Mouse (Mus musculus) spleen, postnatal 4 days (tissue): ENCODE measurements at regions not wholly inside any gene's neighbourhood (a gene's known extent, or its start where the extent isn't known, plus 50 kb on each side); places are given as distances from the start of the nearest gene placed in this dataset.

Experiments used
- DNase-seq, 2 experiments: peaks; one replicate each; pipeline ENCODE4 v3.0.0; 2022; ENCODE audit warnings: low spot score in 2 of 2

DNA sequence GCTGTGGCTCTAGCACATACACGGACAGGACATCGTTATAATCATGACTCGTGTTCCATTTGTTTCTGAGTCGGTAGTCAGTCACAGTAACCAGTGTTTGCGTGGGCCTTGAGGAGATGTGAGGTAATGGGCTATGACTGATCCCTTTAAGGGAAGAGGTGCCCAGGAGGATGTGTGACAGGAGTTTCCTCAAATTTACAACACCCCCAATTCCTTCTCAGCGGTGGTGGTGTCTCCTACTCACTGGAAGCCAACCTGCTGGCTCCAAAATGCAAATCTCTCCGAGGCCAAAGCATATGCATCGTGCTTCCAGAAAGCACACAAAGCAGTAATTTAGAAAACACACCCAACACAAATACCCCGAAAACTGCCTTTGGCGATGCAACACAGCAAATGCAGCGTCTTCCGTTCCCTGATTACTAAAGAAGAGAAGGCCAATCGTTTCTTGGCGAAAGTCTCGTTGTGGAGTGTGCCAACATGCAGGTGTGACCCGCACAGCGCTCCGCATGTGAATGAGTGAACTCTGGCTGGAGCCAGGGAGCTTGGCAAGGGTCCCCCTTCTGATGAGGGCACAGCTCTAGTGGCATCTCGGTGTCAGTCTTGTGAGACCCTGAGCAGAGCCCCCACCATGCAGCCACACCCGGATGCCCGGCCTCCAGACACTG lies 151.5 kb upstream of the Kazn start:
- DNase-seq, result no peak

DNA sequence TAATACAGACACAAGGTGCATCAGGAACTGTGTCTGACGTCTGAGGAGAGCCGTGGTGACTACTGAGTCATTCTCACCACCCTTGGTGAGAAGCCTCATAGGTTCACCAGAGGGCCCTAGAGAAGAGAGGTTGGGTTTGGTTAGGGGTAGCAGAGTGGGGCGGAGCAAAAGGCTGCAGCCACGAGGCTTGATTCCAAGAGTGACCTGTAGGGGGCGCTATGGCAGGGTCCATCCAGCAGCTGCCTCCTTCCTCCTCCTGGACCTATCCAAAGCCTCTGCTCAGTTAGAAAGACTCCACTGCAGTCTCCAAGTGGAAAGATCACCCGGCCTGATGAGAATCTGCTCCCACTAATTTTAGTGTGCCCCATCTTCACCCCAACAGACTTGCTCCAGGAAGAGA lies 149.3 kb upstream of the Kazn start:
- no peak for DNase-seq

DNA sequence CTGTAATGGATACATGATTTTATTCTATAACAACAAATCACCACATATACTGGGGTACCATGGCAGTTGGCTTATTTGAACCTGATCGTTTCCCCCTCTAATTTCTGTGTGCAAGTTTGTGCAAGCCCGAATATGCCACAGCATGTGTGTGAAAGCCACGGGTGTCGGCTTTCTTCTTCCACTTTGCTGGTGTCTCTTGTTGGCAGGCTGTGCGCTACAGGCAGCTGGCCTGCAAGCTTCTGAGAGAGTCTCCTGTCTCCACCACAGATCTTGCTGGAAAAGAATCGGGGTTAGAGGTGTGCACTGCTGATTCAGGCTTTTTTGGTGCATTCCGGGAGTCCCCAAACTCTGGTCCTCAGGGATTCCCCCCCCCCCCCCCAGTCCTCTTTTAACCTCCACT lies 142.0 kb upstream of the Kazn start:
- DNase-seq, result no peak

DNA sequence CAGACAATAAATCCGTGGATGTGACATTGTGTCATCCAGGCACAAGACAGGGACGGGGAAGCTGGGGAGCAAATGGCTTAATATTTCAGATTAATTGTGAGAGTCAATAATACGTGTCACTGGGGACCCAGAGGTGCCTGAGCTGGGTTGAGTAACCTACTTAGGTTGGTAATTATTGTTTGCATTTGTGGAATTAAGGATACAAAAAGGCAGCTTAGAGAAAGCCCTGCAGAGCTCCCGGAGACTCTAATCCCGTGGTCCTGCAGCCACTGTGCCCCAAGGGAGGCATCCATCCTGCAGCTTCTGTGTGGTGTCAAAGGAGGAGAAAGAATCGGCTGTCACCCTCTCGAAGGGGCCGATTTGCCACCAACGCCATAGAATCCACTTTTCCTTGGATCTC lies 139.3 kb upstream of the Kazn start:
- DNase-seq, result no peak

DNA sequence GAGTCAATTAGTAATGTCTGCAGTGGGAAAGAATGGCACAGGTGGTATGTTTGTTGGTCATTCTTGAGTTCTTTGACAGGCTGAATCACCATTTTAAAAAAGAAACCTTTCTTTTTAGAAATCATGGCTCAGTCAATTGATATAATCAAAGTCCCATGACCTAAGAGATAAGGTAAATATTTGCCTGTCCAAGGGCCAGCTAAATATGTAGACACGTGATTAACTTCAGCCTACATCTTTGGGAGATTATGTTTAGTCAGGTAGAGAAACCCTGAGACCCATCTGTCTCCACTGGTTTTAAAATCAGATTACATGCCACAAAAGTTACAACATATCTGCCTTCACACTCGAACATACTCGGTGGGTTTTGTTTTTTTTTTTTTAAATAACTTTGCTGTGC lies 128.6 kb upstream of the Kazn start:
- DNase-seq, result no peak

- DNase-seq, result no peak
These were observed 122.9 kb upstream of the Kazn start for GRCm38 (mm10) chr4:142362071-142362470.

DNA sequence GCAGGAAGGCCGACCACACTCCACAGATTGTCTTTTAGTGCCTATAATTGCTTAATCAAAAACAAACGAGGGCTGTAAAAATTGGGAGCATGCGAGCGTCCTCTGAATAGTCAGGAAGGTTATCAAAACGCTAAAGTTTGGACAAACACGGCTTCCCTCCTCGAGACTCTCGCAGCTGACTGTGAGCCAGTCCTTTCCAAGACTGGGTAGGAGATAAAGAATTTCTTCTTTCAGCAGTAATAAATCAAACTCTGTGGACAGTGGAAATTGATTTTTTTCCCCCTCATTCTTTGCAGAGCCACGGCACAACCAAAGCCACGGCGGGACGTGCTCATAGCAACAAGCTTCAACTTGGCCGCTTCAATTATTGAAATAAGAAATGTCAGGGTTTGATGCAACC lies 119.7 kb upstream of the Kazn start:
- no peak for DNase-seq

DNA sequence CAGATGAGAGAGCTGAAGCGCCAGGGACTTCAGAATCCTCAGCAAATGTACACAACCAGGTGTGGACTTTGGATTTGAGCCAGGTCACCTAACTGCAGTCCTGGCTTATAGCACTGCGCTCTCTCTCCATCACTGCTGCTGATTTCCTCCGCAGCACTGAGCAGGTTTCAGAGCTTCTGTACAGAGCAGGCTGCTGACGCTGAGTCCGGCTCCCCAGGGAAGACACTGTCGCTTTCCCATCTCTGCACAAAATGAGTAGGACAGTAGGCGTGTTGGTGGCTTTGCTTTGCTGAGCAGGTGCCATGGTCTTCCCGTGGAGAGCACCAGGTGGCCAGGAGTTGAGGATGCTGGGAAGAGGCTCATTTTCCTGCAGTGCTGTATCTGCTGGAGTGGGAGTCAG lies 116.2 kb upstream of the Kazn start:
- no peak for DNase-seq

DNA sequence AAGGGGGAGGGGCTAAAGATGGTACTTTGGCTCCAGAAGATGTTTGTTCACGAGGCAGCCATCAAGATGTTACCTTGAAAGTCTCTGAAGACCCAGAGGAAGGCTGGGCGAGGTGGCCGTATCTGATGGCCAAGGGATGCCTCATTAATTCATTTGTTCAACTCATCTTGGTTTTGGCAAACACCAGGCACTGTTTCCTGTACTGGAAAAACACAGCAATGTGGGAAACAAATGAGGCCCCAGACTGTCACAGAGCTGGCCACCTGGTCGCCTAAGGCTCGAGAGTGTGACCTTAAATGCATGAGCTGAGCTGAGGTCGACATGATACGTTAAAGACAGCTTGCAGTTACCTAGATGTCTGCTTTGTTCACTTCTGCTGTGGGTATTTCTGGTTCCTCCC lies 114.3 kb upstream of the Kazn start:
- DNase-seq, result no peak

- DNase-seq, result no peak
These were observed 112.6 kb upstream of the Kazn start for GRCm38 (mm10) chr4:142351831-142352230.

GRCm38 (mm10) chr4:142350986-142351385 lies 111.8 kb upstream of the Kazn start:
- no peak for DNase-seq

DNA sequence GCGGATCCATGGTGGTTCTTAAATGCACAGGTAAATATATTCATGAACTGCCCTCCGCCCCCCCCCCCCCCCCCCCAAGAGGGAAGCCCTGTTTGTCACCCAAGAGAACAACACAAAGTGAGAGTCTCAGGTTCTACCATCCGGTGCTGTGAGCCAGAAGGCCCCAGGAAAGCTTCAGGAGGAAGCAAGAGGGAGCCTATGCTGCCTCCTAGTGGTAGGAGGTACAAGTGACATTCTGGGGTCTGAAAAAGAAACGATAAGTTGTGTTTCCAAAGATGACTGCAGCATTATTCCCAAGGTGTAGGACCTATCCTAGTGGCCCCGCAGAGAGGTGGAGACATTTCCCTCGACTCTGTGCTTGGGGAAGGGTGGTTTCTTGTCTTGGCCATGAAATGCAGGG lies 109.7 kb upstream of the Kazn start:
- no peak for DNase-seq

DNA sequence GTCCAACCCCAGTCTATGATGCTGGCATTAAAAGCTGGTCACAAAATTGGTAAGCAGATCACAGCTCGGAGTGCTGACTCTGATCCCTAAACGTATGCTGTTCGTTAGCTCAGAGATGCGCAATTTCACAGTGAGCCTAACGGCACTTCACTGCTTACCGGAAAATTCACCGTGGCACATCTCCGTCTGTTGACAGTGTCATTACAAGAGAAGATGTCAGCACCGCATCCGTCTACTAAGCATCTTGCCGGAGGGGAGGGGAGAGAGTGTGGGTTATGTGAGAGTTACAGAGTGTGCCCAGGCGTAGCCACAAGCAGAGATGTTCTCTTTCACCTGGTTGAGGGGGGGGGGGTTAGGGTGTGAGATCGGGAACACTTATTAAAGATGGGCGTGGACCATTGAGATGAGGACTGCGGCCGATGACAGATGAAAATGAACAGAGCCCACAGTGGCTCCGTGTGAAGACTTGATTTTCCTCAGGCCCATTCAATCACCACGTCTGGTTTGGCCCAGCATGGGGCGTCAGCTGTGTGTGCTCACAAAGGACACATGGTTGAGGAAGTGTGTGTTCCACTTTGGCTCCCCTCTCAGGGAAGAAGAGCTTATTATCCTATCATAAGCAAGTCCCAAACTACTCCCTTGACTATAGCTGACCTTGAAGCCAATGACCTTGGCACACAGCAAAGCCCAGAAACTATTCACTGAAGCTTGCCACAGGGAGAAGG lies 103.4 kb upstream of the Kazn start:
- no peak for DNase-seq

DNA sequence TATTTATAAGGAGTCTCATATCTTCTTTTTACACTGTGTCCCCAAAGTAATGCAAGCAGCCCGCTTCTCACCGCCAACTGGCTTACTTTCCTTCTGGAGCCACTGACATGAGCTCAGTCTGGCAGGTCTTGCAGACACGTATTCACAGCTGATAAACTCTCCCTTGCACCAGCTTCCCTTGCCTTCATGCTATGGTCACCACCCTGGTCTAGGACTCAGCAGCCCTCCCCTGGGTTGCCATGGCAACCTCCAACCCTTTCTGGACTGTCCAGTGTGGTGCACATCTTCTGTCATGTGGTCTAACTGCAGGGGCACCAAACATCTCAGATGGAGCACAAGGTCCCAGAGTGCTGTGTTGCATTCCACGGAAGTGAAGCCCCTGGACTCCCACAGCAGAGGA lies 102.1 kb upstream of the Kazn start:
- DNase-seq, result no peak

GRCm38 (mm10) chr4:142340057-142340456 lies 100.9 kb upstream of the Kazn start:
- no peak for DNase-seq

DNA sequence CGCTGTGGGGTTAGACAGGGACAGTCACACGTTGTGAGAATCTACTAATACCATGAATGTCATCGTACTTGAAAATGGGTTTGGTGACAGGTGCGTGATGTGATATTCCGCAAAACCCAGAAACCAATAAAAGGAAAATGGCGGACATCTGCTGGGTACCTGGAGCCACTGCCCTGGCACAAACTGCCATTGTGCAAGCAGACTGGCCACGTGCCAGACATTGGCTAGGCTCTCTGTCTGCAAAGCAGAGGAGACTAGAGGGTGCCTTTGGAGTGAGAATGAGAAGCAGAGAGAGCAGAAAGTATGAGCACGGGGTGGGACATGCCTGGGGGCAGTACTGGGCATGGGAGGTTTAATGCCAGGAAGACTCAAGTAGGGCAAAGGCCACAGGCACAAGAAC lies 98.5 kb upstream of the Kazn start:
- no peak for DNase-seq

GRCm38 (mm10) chr4:142336943-142337342 lies 97.7 kb upstream of the Kazn start:
- no peak for DNase-seq

DNA sequence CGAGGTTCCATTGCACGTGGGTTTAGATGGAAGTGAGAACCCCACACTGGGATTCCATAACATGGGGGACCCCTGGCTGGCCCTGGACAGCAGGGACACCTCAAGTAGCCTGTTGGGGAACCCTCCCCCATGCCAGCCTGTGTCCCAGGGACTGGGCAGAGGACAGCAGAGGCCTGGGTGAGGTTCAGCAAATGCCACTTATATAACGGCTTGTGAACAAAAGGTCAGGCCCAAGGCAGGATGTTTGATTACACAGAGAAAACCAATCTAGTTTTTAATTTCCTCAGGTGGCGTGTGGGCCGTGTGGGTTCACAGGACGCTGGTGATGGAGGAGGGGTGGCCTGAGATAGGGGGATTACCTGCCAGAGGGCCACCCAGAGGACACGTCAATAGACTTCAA lies 94.9 kb upstream of the Kazn start:
- DNase-seq, result no peak

GRCm38 (mm10) chr4:142330599-142330998 lies 91.4 kb upstream of the Kazn start:
- DNase-seq, result no peak

GRCm38 (mm10) chr4:142329600-142329999 lies 90.4 kb upstream of the Kazn start:
- no peak for DNase-seq

GRCm38 (mm10) chr4:142326511-142326910 lies 87.3 kb upstream of the Kazn start:
- no peak for DNase-seq

DNA sequence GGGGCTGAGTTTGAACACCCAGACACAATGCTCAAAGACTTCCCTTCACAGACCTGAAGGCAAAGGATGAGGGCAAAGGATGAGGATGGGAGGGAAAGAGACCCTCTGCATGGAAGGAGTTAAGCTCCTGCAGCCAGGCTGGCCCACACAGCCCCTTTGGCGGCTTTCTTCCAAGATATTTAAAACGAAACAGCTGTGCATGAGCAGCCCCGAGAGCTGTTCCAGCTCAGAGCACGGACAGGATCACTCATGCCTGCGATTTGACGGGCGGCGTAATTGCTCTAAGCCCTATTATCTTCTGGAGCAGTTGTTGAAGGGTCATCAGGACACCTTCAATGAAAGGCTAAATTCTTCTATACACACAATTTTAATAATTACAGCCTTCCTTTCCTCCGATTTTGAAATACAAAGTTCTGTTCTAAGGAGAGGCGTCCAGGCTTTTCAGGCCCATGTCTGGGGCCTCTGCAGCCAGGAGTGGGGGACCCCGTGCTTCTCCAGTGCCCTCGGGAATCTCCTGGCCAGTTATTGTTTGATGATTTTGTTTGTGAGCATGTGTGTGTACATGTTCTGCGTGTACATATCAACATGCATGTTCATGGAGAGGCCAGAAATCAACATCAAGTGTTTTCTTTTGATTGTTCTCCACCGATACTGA lies 82.1 kb upstream of the Kazn start:
- DNase-seq, result no peak

- no peak for DNase-seq
These were observed 71.1 kb upstream of the Kazn start for GRCm38 (mm10) chr4:142310282-142310681.
